Mouse (Mus musculus) stomach, embryonic 14.5 days (tissue): ENCODE measurements at regions not wholly inside any gene's neighbourhood (a gene's known extent, or its start where the extent isn't known, plus 50 kb on each side); places are given as distances from the start of the nearest gene placed in this dataset.

ENCODE experiments used
- ATAC-seq: fragments of 200-750 bp; cut with Nextera tagmentation; 2 replicates; pipeline ENCODE4 v1.8.0; 2017; ENCODE audit warnings: low read depth, moderate TSS enrichment; ENCODE audit not compliant: insufficient number of reproducible peaks, insufficient read depth, low FRiP score
- H3K27ac ChIP-seq: fragments of 300-500 bp; sonication (generic); 2 replicates; pipeline ENCODE4 v1.5.1; 2014; ENCODE audit warnings: mild to moderate bottlenecking, low read length, moderate library complexity, mixed read lengths
- H3K27me3 ChIP-seq: fragments of 300-500 bp; sonication (generic); 2 replicates; pipeline ENCODE4 v1.6.1; 2014; ENCODE audit warnings: low read length, control low read depth, mixed read lengths; ENCODE audit not compliant: control insufficient read depth, insufficient read depth
- H3K36me3 ChIP-seq: fragments of 300-500 bp; sonication (generic); 2 replicates; pipeline ENCODE4 v1.6.1; 2014; ENCODE audit warnings: mild to moderate bottlenecking, control low read depth, low read length, moderate library complexity, mixed read lengths; ENCODE audit not compliant: control insufficient read depth, insufficient read depth
- H3K4me1 ChIP-seq: fragments of 300-500 bp; sonication (generic); 2 replicates; pipeline ENCODE4 v1.6.1; 2014; ENCODE audit warnings: low read length, control low read depth, mixed read lengths; ENCODE audit not compliant: control insufficient read depth, insufficient read depth
- H3K4me2 ChIP-seq: fragments of 300-500 bp; sonication (generic); replicated peaks from 2 replicates; pipeline ENCODE4 v1.6.1; 2014; ENCODE audit warnings: low read depth, low read length, control low read depth
- H3K4me3 ChIP-seq: fragments of 300-500 bp; sonication (generic); 2 replicates; pipeline ENCODE4 v1.5.1; 2014; ENCODE audit warnings: low read depth, low read length, control low read depth
- H3K9ac ChIP-seq: fragments of 300-500 bp; sonication (generic); replicated peaks from 2 replicates; pipeline ENCODE4 v1.6.1; 2014; ENCODE audit warnings: low read depth, mild to moderate bottlenecking, control low read depth, low read length, moderate library complexity, mixed read lengths
- H3K9me3 ChIP-seq: fragments of 300-500 bp; sonication (generic); 2 replicates; pipeline ENCODE4 v1.6.1; 2016; ENCODE audit warnings: low read depth, low read length, control low read depth; ENCODE audit not compliant: control insufficient read depth
- WGBS: fragments of 180-500 bp; shearing (Covaris S2); extraction: QIAGEN DNeasy Blood & Tissue Kit; methylation state at CpG from one replicate; pipeline ENCODE4 v1.1.7; 2014; 5-methylcytosine and 5-hydroxymethylcytosine counted together

DNA sequence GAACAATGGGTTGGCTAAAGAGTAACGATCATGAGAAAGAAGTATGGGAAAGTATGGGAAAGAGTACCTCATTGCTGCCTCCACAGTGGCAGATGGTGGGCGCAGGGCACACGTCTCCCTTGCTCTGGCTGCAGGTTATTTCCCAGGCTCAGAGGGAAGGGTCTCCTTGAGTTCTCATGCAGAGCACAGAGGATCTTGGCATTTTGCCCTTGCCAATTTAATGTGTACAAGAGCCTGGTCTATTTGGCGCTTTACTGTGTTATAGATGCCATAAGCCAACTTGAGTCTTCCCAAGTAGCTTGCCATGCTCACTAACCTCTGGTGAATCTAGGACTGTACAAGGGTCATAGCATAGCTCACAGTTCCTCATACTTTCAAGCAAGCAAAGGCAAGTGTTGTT lies 296.7 kb upstream of the Rnf219 start:
- no peak overlapping the region for H3K27ac ChIP-seq
- H3K9me3 ChIP-seq: no peaks in the 10 kb centered on the region
- no peaks in the 10 kb centered on the region for H3K4me1 ChIP-seq
- 93% methylated on average over 4 of the region's 4 CpGs for WGBS
- H3K36me3 ChIP-seq: no peaks in the 10 kb centered on the region
- no peaks in the 10 kb centered on the region for H3K27me3 ChIP-seq
- no peak for ATAC-seq
- no peak overlapping the region for H3K9ac ChIP-seq
- H3K4me2 ChIP-seq: no peak overlapping the region
- H3K4me3 ChIP-seq: no peak overlapping the region

DNA sequence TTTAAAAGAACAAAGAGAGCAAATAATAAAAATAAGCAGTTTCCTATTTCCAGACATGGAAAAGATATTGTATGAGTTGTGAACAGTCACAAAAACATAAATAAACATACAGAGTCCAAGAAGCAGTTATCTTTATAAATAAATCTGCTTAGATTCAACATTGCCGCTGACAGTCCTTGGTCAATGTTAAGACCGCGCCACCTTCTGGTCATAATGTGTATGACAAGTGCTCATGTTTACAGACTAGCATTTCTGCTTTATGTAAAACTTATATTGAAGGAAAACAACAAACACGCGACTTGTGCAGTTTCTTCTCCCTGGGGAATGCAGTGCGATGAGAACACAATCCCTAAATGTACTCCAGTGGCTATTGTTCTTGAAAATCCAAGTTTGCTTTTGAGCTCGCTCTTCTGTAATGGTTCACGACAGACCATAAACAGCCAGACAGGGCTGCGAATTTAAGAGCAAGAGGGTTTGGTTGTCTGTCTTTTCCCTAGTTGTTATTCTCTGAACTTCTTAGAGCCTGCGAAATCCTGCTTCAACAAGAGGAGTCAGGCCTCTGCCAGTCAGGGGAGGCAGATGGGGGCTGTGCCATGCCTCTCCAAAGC lies 291.6 kb upstream of the Rnf219 start:
- no peaks in the 10 kb centered on the region for H3K4me1 ChIP-seq
- H3K27me3 ChIP-seq: no peaks in the 10 kb centered on the region
- H3K9me3 ChIP-seq: no peaks in the 10 kb centered on the region
- no peak overlapping the region for H3K4me3 ChIP-seq
- WGBS: 31% methylated on average over 10 of the region's 10 CpGs
- no peak for ATAC-seq
- H3K27ac ChIP-seq: no peak overlapping the region
- no peak overlapping the region for H3K4me2 ChIP-seq
- no peaks in the 10 kb centered on the region for H3K36me3 ChIP-seq
- no peak overlapping the region for H3K9ac ChIP-seq

DNA sequence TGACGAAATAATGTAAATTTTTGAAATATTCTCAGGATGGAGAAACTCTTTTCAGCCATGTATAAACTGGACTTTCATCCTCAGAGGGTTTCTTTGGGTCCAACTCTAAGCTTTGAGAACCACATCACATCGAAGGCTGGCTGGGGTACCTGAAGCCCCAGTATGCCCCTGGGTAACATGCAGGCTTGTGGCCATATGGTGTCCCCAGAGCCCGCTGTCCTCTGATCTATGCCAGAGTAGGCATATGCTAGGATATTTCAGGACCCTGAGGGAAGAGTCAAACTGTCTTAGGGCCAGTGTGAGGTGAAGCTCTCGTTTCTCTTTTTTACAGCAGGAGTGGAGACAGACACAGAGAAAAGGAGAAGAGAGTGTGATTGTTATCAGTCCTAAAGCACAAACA lies 289.6 kb upstream of the Rnf219 start:
- no peaks in the 10 kb centered on the region for H3K27me3 ChIP-seq
- H3K4me3 ChIP-seq: no peak overlapping the region
- H3K36me3 ChIP-seq: no peaks in the 10 kb centered on the region
- no peaks in the 10 kb centered on the region for H3K4me1 ChIP-seq
- H3K9ac ChIP-seq: no peak overlapping the region
- no peak overlapping the region for H3K4me2 ChIP-seq
- 86% methylated on average over 4 of the region's 4 CpGs for WGBS
- no peaks in the 10 kb centered on the region for H3K9me3 ChIP-seq
- ATAC-seq: no peak
- no peak overlapping the region for H3K27ac ChIP-seq

- H3K27me3 ChIP-seq: no peaks in the 10 kb centered on the region
- no peak overlapping the region for H3K4me2 ChIP-seq
- no peaks in the 10 kb centered on the region for H3K9me3 ChIP-seq
- H3K27ac ChIP-seq: no peak overlapping the region
- ATAC-seq: no peak
- H3K4me3 ChIP-seq: no peak overlapping the region
- 89% methylated on average over 10 of the region's 10 CpGs for WGBS
- no peaks in the 10 kb centered on the region for H3K36me3 ChIP-seq
- H3K9ac ChIP-seq: no peak overlapping the region
- no peaks in the 10 kb centered on the region for H3K4me1 ChIP-seq
Measured at GRCm38 (mm10) chr14:104805332-104805731, 282.9 kb upstream of the Rnf219 start.

GRCm38 (mm10) chr14:104796348-104796965 lies 274.0 kb upstream of the Rnf219 start:
- no peaks in the 10 kb centered on the region for H3K27me3 ChIP-seq
- no peak overlapping the region for H3K4me3 ChIP-seq
- no peak for ATAC-seq
- no peaks in the 10 kb centered on the region for H3K36me3 ChIP-seq
- H3K27ac ChIP-seq: no peak overlapping the region
- 61% methylated on average over 17 of the region's 17 CpGs for WGBS
- H3K9ac ChIP-seq: no peak overlapping the region
- H3K4me2 ChIP-seq: no peak overlapping the region
- no peaks in the 10 kb centered on the region for H3K9me3 ChIP-seq
- no peaks in the 10 kb centered on the region for H3K4me1 ChIP-seq

DNA sequence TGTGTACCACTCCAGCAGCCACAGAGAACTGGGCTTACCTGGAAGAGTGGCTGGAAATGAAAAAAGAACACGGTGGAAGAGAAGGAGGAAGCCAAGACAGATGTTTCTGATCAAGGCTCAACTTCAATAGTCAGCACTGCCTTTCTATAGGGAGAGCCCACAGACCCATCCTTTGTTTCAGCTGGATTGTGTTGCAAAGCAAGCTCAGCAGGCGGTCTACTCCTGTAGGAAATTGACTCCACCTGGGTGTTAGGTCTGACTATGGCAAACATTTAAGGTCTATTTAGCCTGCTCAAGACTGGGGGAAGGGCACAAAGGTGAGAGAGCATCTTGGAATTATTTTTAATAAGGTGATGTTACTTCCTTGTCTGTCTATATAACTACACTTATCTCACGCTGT lies 266.9 kb upstream of the Rnf219 start:
- H3K36me3 ChIP-seq: no peaks in the 10 kb centered on the region
- no peak for ATAC-seq
- H3K9ac ChIP-seq: no peak overlapping the region
- H3K4me2 ChIP-seq: no peak overlapping the region
- H3K27ac ChIP-seq: no peak overlapping the region
- H3K4me1 ChIP-seq: no peaks in the 10 kb centered on the region
- H3K4me3 ChIP-seq: no peak overlapping the region
- 54% methylated on average over 3 of the region's 3 CpGs for WGBS
- H3K9me3 ChIP-seq: no peaks in the 10 kb centered on the region
- H3K27me3 ChIP-seq: no peaks in the 10 kb centered on the region

DNA sequence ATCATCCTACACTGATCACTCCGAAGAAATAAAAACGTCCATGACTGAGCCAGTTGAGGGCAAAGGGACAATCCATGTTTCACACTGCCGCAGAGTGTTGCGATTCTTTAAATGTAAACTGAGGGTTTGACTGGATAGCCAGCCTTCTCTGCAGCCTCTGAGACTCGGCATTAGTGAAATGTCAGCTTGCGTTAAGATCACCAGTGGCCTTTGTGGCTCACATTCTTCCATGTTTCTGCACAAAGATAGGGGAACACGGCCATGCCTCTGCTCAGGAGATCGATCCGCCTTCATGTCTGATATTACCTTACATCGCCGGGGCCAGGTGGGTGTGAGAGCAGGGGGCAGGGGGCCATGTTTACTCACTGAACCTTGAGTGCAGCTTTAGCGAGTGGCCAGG lies 262.6 kb upstream of the Rnf219 start:
- H3K27ac ChIP-seq: no peak overlapping the region
- H3K4me2 ChIP-seq: no peak overlapping the region
- H3K9me3 ChIP-seq: no peaks in the 10 kb centered on the region
- H3K4me3 ChIP-seq: no peak overlapping the region
- no peak for ATAC-seq
- H3K4me1 ChIP-seq: no peaks in the 10 kb centered on the region
- WGBS: 45% methylated on average over 12 of the region's 12 CpGs
- no peak overlapping the region for H3K9ac ChIP-seq
- no peaks in the 10 kb centered on the region for H3K36me3 ChIP-seq
- no peaks in the 10 kb centered on the region for H3K27me3 ChIP-seq

GRCm38 (mm10) chr14:104769938-104770337 lies 247.5 kb upstream of the Rnf219 start:
- 47% methylated on average over 4 of the region's 4 CpGs for WGBS
- Histone ChIP-seq H3K36me3 (no peaks in the 10 kb centered on the region), H3K4me3 (no peak overlapping the region), H3K27ac (no peak overlapping the region), H3K27me3 (no peaks in the 10 kb centered on the region), H3K9ac (no peak overlapping the region), H3K4me1 (no peaks in the 10 kb centered on the region), H3K9me3 (no peaks in the 10 kb centered on the region), H3K4me2 (no peak overlapping the region)
- ATAC-seq: no peak

GRCm38 (mm10) chr14:104734213-104734612 lies 211.8 kb upstream of the Rnf219 start:
- Histone ChIP-seq H3K4me2 (no peak overlapping the region), H3K4me1 (no peaks in the 10 kb centered on the region), H3K27ac (no peak overlapping the region), H3K9ac (no peak overlapping the region), H3K9me3 (no peaks in the 10 kb centered on the region), H3K36me3 (no peaks in the 10 kb centered on the region), H3K4me3 (no peak overlapping the region), H3K27me3 (no peaks in the 10 kb centered on the region)
- no peak for ATAC-seq
- 30% methylated on average over 3 of the region's 3 CpGs for WGBS
